Comparison of ENCODE assay signal across 8 mouse cellular contexts in the genomic region with DNA sequence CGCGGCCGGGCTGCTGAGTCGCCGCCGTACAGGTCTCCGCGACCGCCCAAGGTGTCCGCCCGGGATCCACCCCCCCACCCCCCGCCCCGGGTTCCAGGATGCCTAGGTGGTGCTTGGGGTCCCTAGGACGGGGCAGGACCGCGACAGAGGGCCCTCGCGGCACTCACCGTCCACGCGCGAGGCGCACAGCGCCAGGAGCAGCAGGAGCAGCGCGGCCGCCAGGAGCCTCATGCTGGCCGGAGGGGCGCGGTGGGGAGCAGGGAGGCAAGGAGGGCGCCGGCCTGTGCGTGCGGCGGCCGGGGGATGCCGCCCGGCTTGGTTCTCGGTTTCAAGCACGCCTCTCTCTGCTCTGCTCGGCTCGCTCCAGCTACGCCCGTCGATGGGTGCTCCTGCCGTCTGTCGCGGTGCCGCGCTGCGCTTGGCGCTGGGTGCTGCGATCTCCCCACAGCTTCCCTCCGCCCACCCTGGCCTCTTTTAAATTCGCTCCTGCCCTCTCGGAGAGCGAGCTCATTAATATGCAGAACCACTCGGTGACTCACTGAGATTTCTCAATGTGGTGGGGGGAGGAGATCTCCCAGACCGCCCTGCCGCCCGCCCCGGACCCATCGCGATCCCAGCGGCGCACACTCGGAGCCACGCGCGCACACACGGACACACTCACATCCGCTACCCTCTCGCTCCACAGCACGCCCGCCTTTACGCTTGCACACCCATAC. TPM values are rescaled to one million over a fixed set of nuclear protein-coding genes. Genes with fewer than 3 reads are reported as not detected.
A peak's percentile ranks its signal among the peaks of the same experiment; 100 is the strongest.
DNase-seq lines count a peak whose midpoint lies in the region; ATAC-seq and TF ChIP-seq lines count a peak whose summit lies in the region.

Gene Cxcl14 (minus strand): TSS at position 609 of the 716 bp plus-strand sequence.

- 2% methylated on average over 62 of the region's 76 CpGs for WGBS in liver, adult 2 months
- under 1% methylated on average over 62 of the region's 76 CpGs for WGBS in heart, embryonic 13.5 days
- WGBS in kidney, postnatal 0 days = under 1% methylated on average over 55 of the region's 76 CpGs
- whole genome bisulfite sequencing in liver, embryonic 11.5 days = 4% methylated on average over 65 of the region's 76 CpGs
- under 1% methylated on average over 62 of the region's 76 CpGs for WGBS in neural tube, embryonic 13.5 days

- no peak within 1 kb of the TSS for H3K27ac ChIP-seq in liver, adult 2 months (replicated peaks; ENCODE audit: insufficient read depth, low read depth, low read length)
- no peak within 1 kb of the TSS for H3K27ac ChIP-seq in heart, embryonic 13.5 days (replicated peaks)
- H3K27ac ChIP-seq in kidney, postnatal 0 days = no peak within 1 kb of the TSS
- H3K27ac ChIP-seq in liver, embryonic 11.5 days (ENCODE audit: low read depth, low read length) = no peak within 1 kb of the TSS
- no peak within 1 kb of the TSS for H3K27ac ChIP-seq in neural tube, embryonic 13.5 days (replicated peaks)

- no peak for TF ChIP-seq POLR2A in liver, adult 2 months (IDR thresholded peaks at IDR 0.05; ENCODE audit: extremely low read depth, insufficient read depth, low read length)

- peaks cover 10% of the 10 kb centered on the region for H3K27me3 ChIP-seq in liver, adult 2 months (ENCODE audit: control insufficient read depth, insufficient read depth, low read length)
- peaks cover 88% of the 10 kb centered on the region for H3K27me3 ChIP-seq in heart, embryonic 13.5 days (replicated peaks)
- H3K27me3 ChIP-seq in kidney, postnatal 0 days (ENCODE audit: insufficient read depth, low read length) = peaks cover 30% of the 10 kb centered on the region
- H3K27me3 ChIP-seq in liver, embryonic 11.5 days (replicated peaks; ENCODE audit: control insufficient read depth, insufficient read depth, low read length) = peaks cover 71% of the 10 kb centered on the region
- peaks cover 81% of the 10 kb centered on the region for H3K27me3 ChIP-seq in neural tube, embryonic 13.5 days

- H3K4me1 ChIP-seq in liver, adult 2 months (ENCODE audit: control insufficient read depth, insufficient read depth, low read length) = no peaks in the 10 kb centered on the region
- H3K4me1 ChIP-seq in heart, embryonic 13.5 days = peaks cover 13% of the 10 kb centered on the region
- H3K4me1 ChIP-seq in kidney, postnatal 0 days (replicated peaks; ENCODE audit: insufficient read depth, low read length) = peaks cover 6% of the 10 kb centered on the region; the same call in 1 of the 2 replicates
- no peaks in the 10 kb centered on the region for H3K4me1 ChIP-seq in liver, embryonic 11.5 days (replicated peaks; ENCODE audit: control insufficient read depth, insufficient read depth, low read length)
- peaks cover 20% of the 10 kb centered on the region for H3K4me1 ChIP-seq in neural tube, embryonic 13.5 days (replicated peaks)

- peak within 1 kb of the TSS; percentile 88 for H3K4me2 ChIP-seq in heart, embryonic 13.5 days
- H3K4me2 ChIP-seq in kidney, postnatal 0 days (ENCODE audit: low read length) = peak within 1 kb of the TSS; percentile 64
- H3K4me2 ChIP-seq in liver, embryonic 11.5 days = peak within 1 kb of the TSS; percentile 64
- peak within 1 kb of the TSS; percentile 71 for H3K4me2 ChIP-seq in neural tube, embryonic 13.5 days

- peak within 1 kb of the TSS; percentile 44; the same call in 1 of the 2 replicates for H3K4me3 ChIP-seq in liver, adult 2 months (ENCODE audit: insufficient read depth, low read depth, low read length)
- H3K4me3 ChIP-seq in heart, embryonic 13.5 days = peak within 1 kb of the TSS; percentile 58
- H3K4me3 ChIP-seq in kidney, postnatal 0 days (replicated peaks; ENCODE audit: low read depth, low read length) = peak within 1 kb of the TSS; percentile 47
- H3K4me3 ChIP-seq in liver, embryonic 11.5 days (ENCODE audit: low read depth, low read length) = peak within 1 kb of the TSS; percentile 41
- peak within 1 kb of the TSS; percentile 42 for H3K4me3 ChIP-seq in neural tube, embryonic 13.5 days

- TF ChIP-seq CTCF in liver, adult 2 months (IDR thresholded peaks at IDR 0.05; ENCODE audit: low read depth, low read length) = no peak
- no peak for TF ChIP-seq CTCF in kidney, postnatal 0 days (IDR thresholded peaks at IDR 0.05; ENCODE audit: low read depth)

- H3K36me3 ChIP-seq in liver, adult 2 months (ENCODE audit: control insufficient read depth, insufficient read depth, low read length) = no peaks in the 10 kb centered on the region
- no peaks in the 10 kb centered on the region for H3K36me3 ChIP-seq in heart, embryonic 13.5 days
- H3K36me3 ChIP-seq in kidney, postnatal 0 days (ENCODE audit: insufficient read depth, low read length) = no peaks in the 10 kb centered on the region
- no peaks in the 10 kb centered on the region for H3K36me3 ChIP-seq in liver, embryonic 11.5 days (ENCODE audit: control insufficient read depth, insufficient read depth, low read length)
- no peaks in the 10 kb centered on the region for H3K36me3 ChIP-seq in neural tube, embryonic 13.5 days

- peak within 1 kb of the TSS; percentile 44 for H3K9ac ChIP-seq in liver, adult 2 months (ENCODE audit: low read depth, low read length)
- peak within 1 kb of the TSS; percentile 71 for H3K9ac ChIP-seq in heart, embryonic 13.5 days
- peak within 1 kb of the TSS; percentile 53 for H3K9ac ChIP-seq in kidney, postnatal 0 days (ENCODE audit: low read depth, low read length)
- H3K9ac ChIP-seq in liver, embryonic 11.5 days (ENCODE audit: low read depth, low read length) = no peak within 1 kb of the TSS
- H3K9ac ChIP-seq in neural tube, embryonic 13.5 days = peak within 1 kb of the TSS; percentile 60

- no peaks in the 10 kb centered on the region for H3K9me3 ChIP-seq in heart, embryonic 13.5 days
- no peaks in the 10 kb centered on the region for H3K9me3 ChIP-seq in kidney, postnatal 0 days (replicated peaks; ENCODE audit: low read length)
- no peaks in the 10 kb centered on the region for H3K9me3 ChIP-seq in liver, embryonic 11.5 days (ENCODE audit: control insufficient read depth, low read length)
- no peaks in the 10 kb centered on the region for H3K9me3 ChIP-seq in neural tube, embryonic 13.5 days

- no peak for DNase-seq in liver, adult 2 months (ENCODE audit: extremely low read depth, low read depth, low spot score)
- DNase-seq in liver = no peak
- DNase-seq in fibroblast of lung, adult 2 months (ENCODE audit: low read depth) = peak; percentile 24
- DNase-seq in kidney, postnatal 0 days (ENCODE audit: low spot score) = peak; percentile 59
- no peak for DNase-seq in liver, embryonic 11.5 days (ENCODE audit: low spot score)
- DNase-seq in spleen, postnatal 10 days (ENCODE audit: low spot score in 2 of 2) = no peak

- no peak for ATAC-seq in heart, embryonic 13.5 days (ENCODE audit: extremely low read depth, insufficient number of reproducible peaks, low FRiP score, low TSS enrichment)
- ATAC-seq in kidney, postnatal 0 days (replicated peaks; ENCODE audit: low FRiP score, low read depth) = peak; percentile 44; the same call in 1 of the 2 replicates
- no peak for ATAC-seq in liver, embryonic 11.5 days (replicated peaks; ENCODE audit: low FRiP score)
- ATAC-seq in neural tube, embryonic 13.5 days (ENCODE audit: low read depth) = peak; percentile 67

- H3K79me2 ChIP-seq in liver, adult 2 months (ENCODE audit: control insufficient read depth, insufficient read depth, low read length) = no peaks in the 10 kb centered on the region

RNA-seq across cellular contexts. Expression of gene Cxcl14, which starts in this region (rescaled TPM):
- 0.20 and 0.46 TPM in 2 replicates for total RNA-seq in liver, adult 2 months (2014; rRNA removed)
- 2.2 and 2.6 TPM in 2 replicates for polyA plus RNA-seq in liver, adult 2 months (2012; rRNA removed)
- polyA plus RNA-seq in heart, embryonic 13.5 days (2015; fragmentation: Nextera tagmentation; extraction: Ambion mirVana) = 1.1 and 1.9 TPM in 2 replicates
- 76.4 and 88.1 TPM in 2 replicates for polyA plus RNA-seq in kidney, postnatal 0 days (2015; fragmentation: Nextera tagmentation; extraction: Ambion mirVana)
- 3.0 and 5.9 TPM in 2 replicates for polyA plus RNA-seq in liver, embryonic 11.5 days (2014; fragmentation: Nextera tagmentation; extraction: Ambion mirVana)
- polyA plus RNA-seq in neural tube, embryonic 13.5 days (2015; fragmentation: Nextera tagmentation; extraction: Ambion mirVana) = 3.0 and 11.7 TPM in 2 replicates

Comparison
In these comparisons a context has a peak if more than half of its experiments do, and no peak if none do; other contexts are left out.
1. DNase-seq: peak in fibroblast of lung, adult 2 months (single experiment) and kidney, postnatal 0 days (single experiment); none in liver, adult 2 months (single experiment), liver (single experiment), liver, embryonic 11.5 days (single experiment) and spleen, postnatal 10 days (0 of 2).
2. ATAC-seq: peak in kidney, postnatal 0 days (single experiment) and neural tube, embryonic 13.5 days (single experiment); none in heart, embryonic 13.5 days (single experiment) and liver, embryonic 11.5 days (single experiment).
3. Peak in every context shown above with its lines, with median percentiles within 50 percentile points of each other: H3K4me3 ChIP-seq and H3K4me2 ChIP-seq.